Mouse (Mus musculus) spleen, adult 2 months (tissue): ENCODE data around the gene Prdm1.

Experiments
- CTCF ChIP-seq: fragments of 200-500 bp; IDR thresholded peaks from 2 replicates; pipeline ENCODE4 v1.5.1; 2011; ENCODE audit warnings: mild to moderate bottlenecking, inconsistent platforms; ENCODE audit not compliant: insufficient read depth, insufficient read length, insufficient replicate concordance; ENCODE audit errors: extremely low read depth
- POLR2A ChIP-seq: fragments of 200-500 bp; IDR thresholded peaks from 2 replicates; pipeline ENCODE4 v1.6.1; 2011; ENCODE audit warnings: low read depth, low read length, inconsistent platforms

DNA sequence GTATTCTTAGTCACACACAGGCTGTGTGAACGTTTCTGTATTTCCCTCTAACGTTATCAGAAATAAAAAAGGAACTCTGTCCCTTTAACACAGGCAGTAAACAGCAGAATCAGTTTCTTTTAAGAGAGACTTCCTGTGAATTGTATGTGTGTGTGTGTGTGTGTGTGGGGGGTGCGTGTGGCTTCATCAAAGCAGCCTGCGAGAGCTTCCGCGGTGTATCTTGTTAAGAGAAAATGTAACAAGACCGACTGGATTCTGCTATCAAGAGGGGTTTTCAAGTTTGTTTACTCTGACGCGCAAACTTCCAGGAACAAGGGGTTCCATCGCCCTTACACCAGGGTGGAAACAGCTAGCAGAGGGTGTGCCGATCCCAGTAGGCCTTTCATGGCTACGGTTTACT is 80.1 kb downstream of the Prdm1 start:
- TF ChIP-seq CTCF (no peak), POLR2A (no peak)
